Mouse (Mus musculus) gastrocnemius, postnatal 10 days (tissue): ENCODE measurements around the gene Gsto2. TPM values are rescaled to one million over a fixed set of nuclear protein-coding genes. Genes with fewer than 3 reads are reported as not detected.
A peak's percentile ranks its signal among the peaks of the same experiment; 100 is the strongest.

Source experiments
- DNase-seq: peaks from one replicate; pipeline ENCODE4 v3.0.0; 2021; ENCODE audit warnings: mixed read lengths
- total RNA-seq, 2 experiments: library from RNA; stranded (reverse); gene quantifications; 2 replicates each; pipeline ENCODE4 v1.2.3; 2021

The Gsto2 gene
- total RNA-seq, 2 experiments from 2014 or later, result 1.2 to 1.4 TPM

GRCm38 (mm10) chr19:47857957-47858942, 7.1 kb upstream of the Gsto2 start:
- DNase-seq, result no peak

- DNase-seq, result no peak
These were observed 6.2 kb upstream of the Gsto2 start for GRCm38 (mm10) chr19:47859180-47859579.

GRCm38 (mm10) chr19:47862581-47862980, 2.8 kb upstream of the Gsto2 start:
- no peak for DNase-seq

- DNase-seq, result no peak
These were observed 1.3 kb upstream of the Gsto2 start for GRCm38 (mm10) chr19:47864051-47864450.

DNA sequence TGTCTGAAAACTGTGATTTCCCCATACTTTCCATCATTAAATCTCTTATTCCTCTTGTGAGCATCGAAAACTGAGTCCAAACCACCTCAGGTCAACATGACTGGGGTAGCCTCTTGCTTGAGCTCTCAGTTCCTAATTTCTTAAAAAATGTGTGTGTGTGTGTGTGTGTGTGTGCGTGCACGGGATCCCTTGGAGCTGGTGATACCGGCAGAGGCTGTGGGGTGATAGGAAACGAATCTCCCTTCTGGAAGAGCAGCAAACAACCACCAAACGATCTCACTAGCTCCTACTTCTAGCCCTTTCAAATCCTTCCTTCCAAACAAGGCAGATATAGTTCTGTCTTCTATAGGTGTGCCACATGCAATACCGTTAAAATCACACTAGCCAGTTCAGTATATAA, 613 bp upstream of the Gsto2 start:
- DNase-seq, result no peak

- peak; percentile 1 for DNase-seq
These were observed 2.4 kb downstream of the Gsto2 start for GRCm38 (mm10) chr19:47867628-47868175.

DNA sequence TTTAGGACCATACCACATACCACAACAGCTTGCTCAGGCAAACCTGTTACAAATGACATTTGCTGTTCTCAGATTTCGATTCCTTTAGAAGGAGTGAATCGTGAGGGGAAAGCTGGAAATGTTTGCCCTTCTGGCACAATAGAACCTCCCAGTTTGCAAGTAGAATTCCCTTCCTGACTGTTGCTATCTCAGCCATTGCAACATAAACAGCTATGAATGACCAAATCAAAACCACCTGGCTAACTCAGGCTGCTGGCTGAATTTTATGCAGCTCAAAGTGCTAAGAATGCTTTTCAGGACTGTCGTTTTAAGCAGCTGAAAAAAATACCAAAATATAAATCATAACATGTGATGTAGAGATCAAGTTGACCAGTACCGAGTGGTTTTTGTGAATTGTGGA, 3.6 kb downstream of the Gsto2 start:
- no peak for DNase-seq

- DNase-seq, result no peak
These were observed 4.2 kb downstream of the Gsto2 start for GRCm38 (mm10) chr19:47869516-47869915.

- DNase-seq, result no peak
These were observed 4.8 kb downstream of the Gsto2 start for GRCm38 (mm10) chr19:47870102-47870666.

DNA sequence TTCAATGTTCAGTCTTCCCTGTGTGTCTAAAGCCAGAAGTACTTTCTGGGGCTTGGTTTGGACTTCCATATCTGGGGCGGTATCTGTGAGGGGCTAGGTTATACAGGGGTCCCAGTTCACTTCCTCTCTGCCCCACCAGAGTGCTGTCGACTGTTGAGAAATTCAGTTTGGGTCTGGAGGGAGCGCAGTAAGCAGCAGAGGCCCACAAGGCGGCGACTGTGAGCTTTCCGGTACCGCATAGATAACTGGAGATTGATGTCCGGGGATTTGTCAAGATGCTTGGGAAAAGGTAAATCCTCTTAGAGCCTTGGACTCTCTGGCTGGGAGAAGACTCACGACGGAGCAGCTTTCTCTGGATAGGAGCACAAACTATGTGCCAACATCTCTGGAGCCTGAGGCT, 6.2 kb downstream of the Gsto2 start:
- no peak for DNase-seq

- no peak for DNase-seq
These were observed 10.9 kb downstream of the Gsto2 start for GRCm38 (mm10) chr19:47876252-47876651.

GRCm38 (mm10) chr19:47881538-47881937, 16.2 kb downstream of the Gsto2 start:
- no peak for DNase-seq

GRCm38 (mm10) chr19:47882151-47882881, 17.0 kb downstream of the Gsto2 start:
- peak; percentile 88 for DNase-seq

- no peak for DNase-seq
These were observed 17.5 kb downstream of the Gsto2 start for GRCm38 (mm10) chr19:47882882-47883254.

GRCm38 (mm10) chr19:47884296-47885085, 19.2 kb downstream of the Gsto2 start:
- DNase-seq, result no peak

DNA sequence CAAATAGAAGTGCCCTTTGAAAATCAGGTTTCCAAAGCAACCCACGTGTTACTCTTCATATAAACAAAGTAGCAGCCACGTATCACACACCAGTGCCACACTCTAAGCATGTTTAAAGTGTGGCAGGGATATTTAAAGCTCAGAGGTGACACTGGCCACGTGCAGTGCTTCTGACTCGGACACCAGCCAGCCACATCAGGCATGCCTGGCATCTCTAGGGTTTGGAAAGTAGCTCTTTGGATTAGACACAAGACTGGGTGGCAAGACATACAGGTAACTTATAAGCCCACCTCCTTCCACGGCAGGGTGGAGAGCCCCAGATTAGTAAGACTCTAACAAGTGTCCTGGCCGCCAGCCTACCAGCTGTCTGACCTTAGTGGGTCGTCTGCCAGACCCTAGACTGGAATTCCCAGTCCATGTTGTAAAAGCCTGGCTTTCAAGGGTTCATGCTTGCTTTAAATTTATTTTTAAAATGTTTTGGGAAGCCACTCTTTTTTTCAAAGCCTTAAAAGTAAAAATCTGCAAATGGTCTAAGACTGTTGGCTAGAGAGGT, 19.9 kb downstream of the Gsto2 start:
- no peak for DNase-seq

DNA sequence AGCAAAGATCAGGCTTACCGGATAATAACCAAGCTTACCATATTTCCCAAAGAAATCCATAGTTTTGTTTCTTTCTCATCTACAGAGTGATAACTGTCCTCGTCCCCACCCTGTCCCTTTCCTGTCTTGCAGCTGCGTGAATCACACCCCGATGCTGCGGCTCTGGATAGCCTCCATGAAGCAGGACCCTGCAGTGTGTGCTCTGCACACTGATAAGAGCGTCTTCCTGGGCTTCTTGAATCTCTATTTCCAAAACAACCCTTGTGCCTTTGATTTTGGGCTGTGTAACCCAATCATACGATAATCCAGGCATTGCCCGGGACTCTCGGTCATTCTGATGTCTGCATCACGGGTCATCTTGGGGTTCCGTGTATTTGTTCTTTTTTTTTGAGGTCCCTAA, 20.6 kb downstream of the Gsto2 start:
- no peak for DNase-seq

DNA sequence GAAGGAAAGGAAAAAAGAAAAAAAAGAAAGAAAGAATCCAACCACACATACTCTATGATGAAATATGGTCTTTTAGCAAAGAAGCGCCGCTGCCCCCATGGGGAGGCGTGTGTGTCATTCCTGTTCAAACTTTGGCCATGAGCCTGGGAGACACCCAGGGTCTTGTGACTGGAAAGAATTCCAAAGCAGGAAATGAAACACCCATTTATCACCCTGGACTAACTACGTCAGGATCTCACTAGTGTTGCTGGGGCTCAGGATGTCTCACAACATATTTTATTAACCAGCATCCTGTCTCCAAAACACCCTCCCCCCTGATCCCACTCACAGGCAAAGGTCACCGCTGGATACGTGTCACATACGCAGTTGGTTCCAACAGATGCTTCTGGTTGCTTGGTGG, 21.3 kb downstream of the Gsto2 start:
- no peak for DNase-seq

- DNase-seq, result no peak
These were observed 22.1 kb downstream of the Gsto2 start for GRCm38 (mm10) chr19:47887417-47887816.

DNA sequence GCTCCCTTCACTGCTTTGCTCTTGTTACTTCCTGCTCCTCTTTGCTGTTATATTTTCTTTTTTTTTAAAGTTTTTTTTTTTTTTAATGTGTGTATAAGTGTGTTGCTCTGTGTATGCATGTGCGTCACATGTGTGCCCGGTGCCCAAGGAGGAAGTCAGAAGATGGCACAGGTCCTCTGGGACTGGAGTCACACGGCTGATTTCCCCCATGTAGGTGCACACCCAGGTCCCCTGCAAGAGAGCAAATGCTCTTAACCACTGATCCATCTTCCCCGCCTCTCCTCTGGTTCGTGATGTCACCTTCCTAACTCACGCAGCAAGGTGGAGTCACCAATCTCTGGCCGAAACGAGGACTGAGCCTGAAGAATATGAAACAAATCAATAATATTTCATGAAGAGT, 22.7 kb downstream of the Gsto2 start:
- DNase-seq, result no peak

- no peak for DNase-seq
These were observed 25.3 kb downstream of the Gsto2 start for GRCm38 (mm10) chr19:47890489-47891130.
